Mouse (Mus musculus) testis, postnatal 14 days (tissue): ENCODE results near the gene Tmem247.

Experiments
- DNase-seq: peaks from one replicate; pipeline ENCODE4 v3.0.0; 2021; ENCODE audit warnings: low spot score

The Tmem247 gene

DNA sequence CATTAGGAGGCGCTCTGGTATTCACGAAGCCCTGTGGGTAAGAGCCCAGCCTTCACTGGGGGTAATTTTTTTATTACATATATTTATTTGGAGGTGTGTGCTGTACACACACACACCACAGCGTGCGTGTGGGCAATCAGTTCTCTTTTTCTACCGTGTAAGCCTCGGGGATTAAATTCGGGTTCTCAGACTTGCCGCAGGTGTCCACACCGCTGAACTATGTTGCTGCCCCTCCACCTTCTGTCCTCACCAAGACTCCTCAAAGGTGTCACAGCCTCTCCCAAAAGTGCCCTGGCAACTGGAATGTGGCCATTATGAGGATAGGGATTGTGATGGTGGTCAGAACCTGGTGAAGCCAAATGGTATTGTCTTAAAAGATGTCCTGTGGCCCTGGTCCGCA is at the start of gene Tmem247:
Gene Tmem247, plus strand, starts transcription at position 301 of the 400 bp plus-strand sequence.
- no peak for DNase-seq

GRCm38 (mm10) chr17:86870586-86870985 is 46.6 kb upstream of the Tmem247 start:
- DNase-seq = no peak

DNA sequence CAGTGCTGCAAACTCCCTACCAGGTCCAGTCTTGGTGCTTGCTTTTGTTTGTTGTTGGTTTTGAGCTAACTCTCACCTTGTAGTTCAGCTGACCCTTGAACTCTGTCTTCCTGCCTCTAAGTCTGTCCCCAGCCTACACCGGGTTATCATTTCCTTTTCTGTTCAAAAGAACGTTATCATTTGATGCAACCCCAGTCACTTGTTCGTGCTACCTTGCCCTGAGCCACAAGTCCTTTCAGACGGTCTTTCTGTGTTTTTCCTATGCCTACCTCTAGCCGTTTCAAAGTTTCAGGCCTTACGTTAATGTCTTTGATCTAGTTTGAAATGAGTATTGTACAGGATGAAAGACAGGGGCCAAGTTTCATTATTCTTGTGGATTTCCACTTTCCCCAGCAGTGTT is 44.5 kb upstream of the Tmem247 start:
- DNase-seq = no peak

GRCm38 (mm10) chr17:86876940-86877339 is 40.2 kb upstream of the Tmem247 start:
- DNase-seq = no peak

GRCm38 (mm10) chr17:86877747-86878146 is 39.4 kb upstream of the Tmem247 start:
- DNase-seq = no peak

GRCm38 (mm10) chr17:86880056-86880455 is 37.1 kb upstream of the Tmem247 start:
- no peak for DNase-seq

GRCm38 (mm10) chr17:86880461-86881044 is 36.6 kb upstream of the Tmem247 start:
- no peak for DNase-seq

- DNase-seq = no peak
Measured at GRCm38 (mm10) chr17:86895191-86895590, 22.0 kb upstream of the Tmem247 start.

GRCm38 (mm10) chr17:86897486-86898165 is 19.5 kb upstream of the Tmem247 start:
- DNase-seq = no peak

- no peak for DNase-seq
Measured at GRCm38 (mm10) chr17:86899821-86900220, 17.3 kb upstream of the Tmem247 start.

DNA sequence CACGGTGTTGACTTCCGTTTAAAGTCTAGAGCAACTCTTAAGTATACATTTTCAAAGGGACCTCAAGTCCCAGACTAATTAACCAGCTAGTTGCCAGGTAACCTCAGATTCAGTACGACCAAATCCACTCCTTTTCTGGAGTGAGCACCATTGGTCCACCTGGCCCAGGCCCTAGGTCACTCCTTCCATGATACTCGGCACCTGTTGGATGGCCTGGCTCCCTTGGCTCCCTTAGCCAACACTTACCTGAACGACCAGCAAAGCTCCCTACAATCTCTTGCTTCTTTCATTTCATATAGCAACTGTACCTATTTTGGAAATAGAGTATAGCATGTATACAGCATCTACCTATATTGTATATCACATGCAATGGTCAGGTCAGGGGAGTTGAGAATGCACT is 16.6 kb upstream of the Tmem247 start:
- no peak for DNase-seq

- DNase-seq = no peak
Measured at GRCm38 (mm10) chr17:86902399-86903067, 14.6 kb upstream of the Tmem247 start.

- DNase-seq = no peak
Measured at GRCm38 (mm10) chr17:86903596-86903995, 13.6 kb upstream of the Tmem247 start.

GRCm38 (mm10) chr17:86904206-86904605 is 12.9 kb upstream of the Tmem247 start:
- no peak for DNase-seq

GRCm38 (mm10) chr17:86905297-86906135 is 11.6 kb upstream of the Tmem247 start:
- DNase-seq = peak; percentile 83

DNA sequence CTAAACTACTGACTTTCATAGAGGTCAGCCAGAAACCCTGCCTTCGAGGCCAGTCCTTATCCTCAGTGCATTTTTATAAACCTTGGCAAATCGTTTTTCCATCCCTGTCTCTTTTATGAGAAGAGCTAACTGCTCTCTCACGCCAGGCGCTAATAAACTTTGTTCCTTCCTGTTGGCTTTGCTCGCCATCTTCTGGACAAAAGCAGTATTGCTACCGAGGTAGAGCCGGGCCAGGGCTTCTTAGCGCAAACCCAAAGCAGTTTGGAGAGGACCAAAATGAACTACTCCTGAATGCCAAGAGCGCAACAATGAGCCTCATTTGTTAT is 11.0 kb upstream of the Tmem247 start:
- peak; percentile 62 for DNase-seq

- no peak for DNase-seq
Measured at GRCm38 (mm10) chr17:86906601-86907000, 10.5 kb upstream of the Tmem247 start.

- DNase-seq = no peak
Measured at GRCm38 (mm10) chr17:86907092-86907491, 10.1 kb upstream of the Tmem247 start.

GRCm38 (mm10) chr17:86908316-86908715 is 8.8 kb upstream of the Tmem247 start:
- DNase-seq = peak; percentile 3

DNA sequence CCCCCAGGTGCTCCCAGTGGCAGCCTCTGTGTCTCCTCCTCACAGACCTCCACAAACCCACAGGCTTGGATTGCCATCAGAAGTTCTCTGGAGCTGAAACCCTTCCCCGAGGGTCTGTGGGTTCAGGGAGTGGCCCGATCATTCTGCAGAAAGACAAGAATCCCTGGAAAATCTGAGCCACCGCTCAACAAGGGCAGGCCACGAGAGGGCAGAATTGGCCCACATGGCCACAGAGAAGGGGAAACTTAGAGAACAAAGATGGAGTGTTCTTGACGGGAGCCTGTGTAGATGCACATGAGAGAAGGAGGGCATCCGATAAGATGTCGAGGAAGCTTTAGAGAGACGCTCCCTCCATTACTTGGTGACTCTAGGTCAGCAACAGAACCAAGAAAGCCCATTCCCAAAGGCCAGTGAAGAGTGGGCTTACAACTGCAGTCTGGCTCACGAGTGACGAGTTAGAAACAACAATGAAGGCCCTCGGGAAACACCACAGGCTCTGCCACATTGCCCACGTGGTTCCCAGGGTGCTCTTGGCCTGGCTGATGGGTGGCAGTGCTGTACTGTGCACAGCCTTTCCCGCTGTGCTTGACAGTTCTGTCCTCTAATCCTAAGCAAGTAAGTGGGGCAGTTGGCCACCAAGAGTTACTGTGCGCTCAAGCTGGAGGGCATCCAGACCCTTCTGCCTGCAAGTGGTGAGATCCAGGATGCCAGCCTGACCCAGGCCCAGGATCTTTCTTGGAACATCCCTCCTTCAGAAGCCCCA is 7.2 kb upstream of the Tmem247 start:
- DNase-seq = peak; percentile 4

DNA sequence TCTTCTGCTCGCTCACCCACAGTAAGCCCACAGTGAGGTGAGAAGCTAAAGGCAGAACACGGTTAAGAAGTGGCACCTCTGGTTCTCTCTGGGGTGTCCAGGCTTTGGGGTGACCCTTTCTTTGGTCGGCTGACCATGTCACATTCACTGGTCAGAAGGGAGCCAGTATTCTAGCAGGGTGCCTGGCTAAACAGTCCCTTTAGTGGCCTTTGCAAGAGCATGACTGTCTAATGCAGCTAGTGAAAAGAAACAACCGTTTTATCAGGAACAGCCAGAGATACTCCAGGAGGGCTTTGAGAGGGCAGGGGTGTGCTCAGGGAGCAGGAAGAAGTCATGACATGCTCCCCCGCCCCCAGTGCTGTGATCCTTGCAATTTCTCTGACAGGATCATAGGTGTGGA is 5.9 kb upstream of the Tmem247 start:
- no peak for DNase-seq
